Mouse (Mus musculus): ENCODE results near the gene Shmt2. TPM values are rescaled to one million over a fixed set of nuclear protein-coding genes. Genes with fewer than 3 reads are reported as not detected.

The Shmt2 gene
- polyA plus RNA-seq (2015; fragmentation: Nextera tagmentation; extraction: Ambion mirVana), result 41.3 and 47.0 TPM in 2 replicates

DNA sequence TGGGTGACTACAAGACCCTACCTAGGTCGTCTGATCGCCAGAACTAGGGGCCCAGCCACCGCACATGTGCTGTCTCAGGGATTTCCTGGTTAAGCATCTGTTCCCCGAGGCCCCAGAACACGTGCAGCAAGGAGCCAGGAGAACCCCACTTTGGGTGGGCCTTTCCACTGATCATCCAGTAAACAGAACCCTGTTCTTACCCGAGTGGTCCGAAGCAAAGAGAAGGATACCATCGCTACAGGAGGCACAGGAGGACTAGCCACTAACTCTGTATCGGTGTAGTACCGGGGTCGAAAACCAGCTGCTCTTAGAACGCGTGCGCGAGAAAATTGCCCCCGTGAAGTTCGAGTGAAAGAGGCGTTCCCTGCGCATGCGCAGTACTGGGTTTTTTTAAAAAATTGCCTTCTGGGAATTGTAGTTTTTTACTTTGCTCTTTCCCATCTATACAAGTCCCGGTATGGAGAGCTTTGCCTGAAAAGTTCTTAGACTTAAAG is at the start of gene Shmt2:
Gene Shmt2 (minus strand): TSS at position 357 of the 494 bp plus-strand sequence.

DNA sequence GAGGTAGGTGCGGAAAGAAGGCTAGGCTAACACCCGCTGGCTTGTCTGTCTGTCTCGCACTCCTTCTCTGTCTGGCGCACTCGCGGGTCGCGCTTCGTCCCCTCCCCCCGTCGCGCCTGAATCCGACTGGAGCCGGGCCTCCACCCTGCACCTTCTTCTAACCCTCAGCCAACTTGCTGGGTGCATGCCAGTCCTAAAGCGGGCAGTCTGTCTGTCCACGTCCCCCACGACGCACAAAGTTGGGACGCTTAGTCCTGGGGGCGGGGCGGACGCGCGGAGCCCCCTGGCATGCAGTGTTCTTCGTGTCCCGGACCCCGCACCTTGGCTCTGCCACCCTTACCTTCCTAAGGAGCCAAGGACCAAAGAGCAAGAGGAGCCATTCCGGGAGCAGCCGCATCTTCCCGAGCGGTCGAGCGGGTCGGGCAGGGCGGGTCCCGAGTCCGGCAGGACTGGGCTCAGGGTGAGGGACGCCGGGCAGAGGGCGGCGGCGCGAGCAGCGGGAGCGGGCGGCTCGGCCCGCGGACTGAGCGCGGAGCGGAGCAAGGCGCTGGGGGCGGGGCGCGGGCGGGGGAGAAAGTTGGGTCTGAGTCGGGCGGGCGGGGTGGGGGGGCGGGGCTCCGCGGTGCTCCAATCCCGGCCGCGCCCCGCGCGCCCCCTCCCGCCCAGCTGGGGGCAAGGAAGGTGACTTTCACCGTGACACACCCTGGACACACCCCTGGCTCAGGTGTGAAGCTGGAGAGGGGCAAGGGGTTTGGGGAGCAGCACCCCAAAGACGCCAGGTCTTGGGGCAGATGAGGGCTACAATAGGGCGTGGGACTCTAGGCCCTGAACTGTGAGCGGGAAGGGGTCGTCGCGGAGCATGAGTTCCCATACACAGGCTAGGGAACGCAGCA is 12.0 kb upstream of the Shmt2 start, which contains the start of gene Nxph4:
Gene Nxph4 (minus strand): TSS at position 524 of the 893 bp plus-strand sequence.

DNA sequence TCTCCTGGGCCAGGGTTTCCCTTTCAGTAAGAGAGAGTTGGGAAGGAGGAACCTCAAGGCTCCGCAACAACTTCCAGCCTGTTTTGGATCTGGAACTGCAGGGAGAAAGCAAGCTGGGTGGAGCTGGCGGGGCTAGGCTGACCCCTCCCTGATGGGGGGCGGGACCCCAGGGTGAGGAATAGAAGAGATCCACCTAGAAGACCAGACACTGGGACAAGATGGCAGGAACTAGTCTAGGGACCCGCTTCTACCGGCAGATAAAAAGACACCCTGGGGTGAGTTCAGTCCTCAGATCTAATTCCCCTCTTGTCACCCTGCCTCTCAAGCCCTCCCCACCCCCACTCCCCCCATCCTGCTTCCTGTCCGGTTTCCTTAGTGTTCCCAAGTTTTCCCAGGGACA is 7.5 kb downstream of the Shmt2 start, which contains the start of gene Ndufa4l2:
Gene Ndufa4l2 (plus strand): TSS at position 204 of the 400 bp plus-strand sequence.

DNA sequence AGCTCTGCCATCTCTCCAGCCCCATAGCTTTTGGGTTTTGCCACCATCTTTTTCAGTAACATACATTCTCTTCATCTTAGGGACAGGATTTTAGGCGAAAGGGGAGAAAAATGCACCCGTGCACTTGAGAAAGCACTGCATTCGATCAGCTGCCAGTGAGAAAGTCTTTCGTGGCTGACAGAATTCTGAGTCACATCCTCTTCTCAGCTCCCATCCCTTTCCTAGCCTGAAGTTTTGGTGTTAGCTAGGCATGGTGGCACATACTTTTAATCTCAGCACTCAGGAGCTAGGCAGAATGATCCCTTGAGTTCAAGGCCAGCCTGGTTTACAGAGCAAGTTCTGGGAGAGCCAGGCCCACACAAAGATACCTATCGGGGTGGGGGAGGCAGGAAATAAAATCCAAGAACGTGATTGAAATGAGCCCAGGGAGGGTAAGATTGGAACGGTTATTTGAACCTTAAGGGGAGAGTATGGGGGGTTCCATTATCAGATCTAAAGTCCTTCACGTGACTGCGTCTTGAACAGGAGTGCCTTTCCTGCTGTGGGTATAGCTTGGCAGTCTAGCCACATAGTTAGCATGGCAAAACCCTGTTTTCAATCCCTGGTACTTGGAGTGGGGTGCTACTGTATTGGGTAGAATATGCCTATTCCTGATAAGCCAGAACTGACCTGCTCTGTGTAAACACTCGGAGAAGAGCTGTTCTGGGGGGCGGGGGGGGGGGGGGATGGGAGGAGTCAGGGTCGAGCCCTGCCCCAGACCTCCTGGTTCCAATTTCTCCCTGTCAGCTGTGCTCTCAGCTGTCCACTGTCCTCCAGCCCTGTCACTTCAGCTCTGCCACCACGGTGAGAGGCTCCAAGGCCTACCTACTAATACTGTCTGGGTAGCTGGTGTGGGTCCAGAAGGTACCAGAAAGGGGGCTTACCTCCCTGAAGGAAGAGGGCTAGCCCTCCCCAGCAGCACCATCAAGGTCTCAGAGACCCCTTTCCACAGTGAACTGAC is 21.1 kb downstream of the Shmt2 start, which contains the start of gene Stac3:
Gene Stac3 (plus strand): TSS at position 793 of the 1,000 bp plus-strand sequence.

Other genes starting within 250 kb of the Shmt2 start
- 9.4 and 12.3 TPM in 2 replicates for gene Mbd6, start 233.4 kb downstream of the Shmt2 start, polyA plus RNA-seq (2015; fragmentation: Nextera tagmentation; extraction: Ambion mirVana)
- gene Mars, start 210.7 kb downstream of the Shmt2 start, polyA plus RNA-seq (2015; fragmentation: Nextera tagmentation; extraction: Ambion mirVana), result 85.2 and 93.5 TPM in 2 replicates
- gene Arhgap9, start 200.5 kb downstream of the Shmt2 start, polyA plus RNA-seq (2015; fragmentation: Nextera tagmentation; extraction: Ambion mirVana), result 1.5 and 1.7 TPM in 2 replicates
- gene Gli1, start 180.5 kb downstream of the Shmt2 start, polyA plus RNA-seq (2015; fragmentation: Nextera tagmentation; extraction: Ambion mirVana), result 1.3 and 1.8 TPM in 2 replicates
- 0.04 and 0.05 TPM in 2 replicates for gene Inhbe, start 168.0 kb downstream of the Shmt2 start, polyA plus RNA-seq (2015; fragmentation: Nextera tagmentation; extraction: Ambion mirVana)
- gene Inhbc, start 152.0 kb downstream of the Shmt2 start, polyA plus RNA-seq (2015; fragmentation: Nextera tagmentation; extraction: Ambion mirVana), result not detected in 2 replicates
- 40.8 and 50.2 TPM in 2 replicates for gene R3hdm2, start 142.1 kb downstream of the Shmt2 start, polyA plus RNA-seq (2015; fragmentation: Nextera tagmentation; extraction: Ambion mirVana)
- 0.76 and 1.5 TPM in 2 replicates for gene Stac3, start 20.8 kb downstream of the Shmt2 start, polyA plus RNA-seq (2015; fragmentation: Nextera tagmentation; extraction: Ambion mirVana)
- 13.7 and 15.6 TPM in 2 replicates for gene Ndufa4l2, start 7.5 kb downstream of the Shmt2 start, polyA plus RNA-seq (2015; fragmentation: Nextera tagmentation; extraction: Ambion mirVana)
- 92.7 and 112 TPM in 2 replicates for gene Nxph4, start 12.1 kb upstream of the Shmt2 start, polyA plus RNA-seq (2015; fragmentation: Nextera tagmentation; extraction: Ambion mirVana)
- gene Lrp1, start 98.7 kb upstream of the Shmt2 start, polyA plus RNA-seq (2015; fragmentation: Nextera tagmentation; extraction: Ambion mirVana), result 85.8 and 109 TPM in 2 replicates
- gene Stat6, start 120.5 kb upstream of the Shmt2 start, polyA plus RNA-seq (2015; fragmentation: Nextera tagmentation; extraction: Ambion mirVana), result 4.7 and 4.8 TPM in 2 replicates
- gene Nemp1, start 144.5 kb upstream of the Shmt2 start, polyA plus RNA-seq (2015; fragmentation: Nextera tagmentation; extraction: Ambion mirVana), result 2.5 and 3.2 TPM in 2 replicates
- 2.9 and 3.3 TPM in 2 replicates for gene Nab2, start 146.1 kb upstream of the Shmt2 start, polyA plus RNA-seq (2015; fragmentation: Nextera tagmentation; extraction: Ambion mirVana)
- 0.55 and 1.2 TPM in 2 replicates for gene Myo1a, start 182.7 kb upstream of the Shmt2 start, polyA plus RNA-seq (2015; fragmentation: Nextera tagmentation; extraction: Ambion mirVana)
- gene Tac2, start 202.0 kb upstream of the Shmt2 start, polyA plus RNA-seq (2015; fragmentation: Nextera tagmentation; extraction: Ambion mirVana), result 7.0 and 8.1 TPM in 2 replicates
- gene Zbtb39, start 217.1 kb upstream of the Shmt2 start, polyA plus RNA-seq (2015; fragmentation: Nextera tagmentation; extraction: Ambion mirVana), result 2.1 and 2.7 TPM in 2 replicates
- gene Gpr182, start 229.3 kb upstream of the Shmt2 start, polyA plus RNA-seq (2015; fragmentation: Nextera tagmentation; extraction: Ambion mirVana), result 1.4 and 2.3 TPM in 2 replicates
- gene Rdh1, start 237.3 kb upstream of the Shmt2 start, polyA plus RNA-seq (2015; fragmentation: Nextera tagmentation; extraction: Ambion mirVana), result 0.05 TPM in 1 of 2 replicates, not detected in the other
- not detected in 2 replicates for gene Rdh16f1, start 237.3 kb upstream of the Shmt2 start, polyA plus RNA-seq (2015; fragmentation: Nextera tagmentation; extraction: Ambion mirVana)

Data from neural tube, postnatal 0 days (tissue).